Mouse (Mus musculus) forebrain, postnatal 0 days (tissue): ENCODE measurements around the gene Shh. TPM values are rescaled to one million over a fixed set of nuclear protein-coding genes. Genes with fewer than 3 reads are reported as not detected.

Source experiments
- ATAC-seq: fragments of 200-750 bp; cut with Nextera tagmentation; 2 replicates; pipeline ENCODE4 v1.8.0; 2017; ENCODE audit warnings: mild to moderate bottlenecking, moderate library complexity
- DNase-seq: peaks from one replicate; pipeline ENCODE4 v3.0.0-alpha.2; 2015
- H3K27ac ChIP-seq: fragments of 300-500 bp; sonication (generic); 2 replicates; pipeline ENCODE4 v1.5.1; 2014; ENCODE audit warnings: low read depth, mild to moderate bottlenecking, antibody characterized with exemption, low read length, moderate library complexity, mixed read lengths
- H3K27me3 ChIP-seq: fragments of 300-500 bp; sonication (generic); 2 replicates; pipeline ENCODE4 v1.6.1; 2014; ENCODE audit warnings: mild to moderate bottlenecking, low read length, mixed read lengths; ENCODE audit not compliant: insufficient read depth
- H3K36me3 ChIP-seq: fragments of 300-500 bp; sonication (generic); 2 replicates; pipeline ENCODE4 v1.6.1; 2014; ENCODE audit warnings: mild to moderate bottlenecking, moderate library complexity; ENCODE audit not compliant: insufficient read depth
- H3K4me1 ChIP-seq: fragments of 300-500 bp; sonication (generic); 2 replicates; pipeline ENCODE4 v1.6.1; 2014; ENCODE audit warnings: antibody characterized with exemption; ENCODE audit not compliant: insufficient read depth
- H3K4me2 ChIP-seq: fragments of 300-500 bp; sonication (generic); 2 replicates; pipeline ENCODE4 v1.6.1; 2014; ENCODE audit warnings: low read depth, mild to moderate bottlenecking, moderate library complexity
- H3K4me3 ChIP-seq: fragments of 300-500 bp; sonication (generic); 2 replicates; pipeline ENCODE4 v1.5.1; 2014; ENCODE audit warnings: low read depth, low read length, mixed read lengths
- H3K9ac ChIP-seq: fragments of 300-500 bp; sonication (generic); 2 replicates; pipeline ENCODE4 v1.6.1; 2014; ENCODE audit warnings: mild to moderate bottlenecking
- H3K9me3 ChIP-seq: fragments of 300-500 bp; sonication (generic); 2 replicates; pipeline ENCODE4 v1.6.1; 2016; ENCODE audit warnings: low read length
- CTCF ChIP-seq: sonication (generic); IDR thresholded peaks from 2 replicates; pipeline ENCODE4 v1.5.1; 2016; ENCODE audit warnings: antibody characterized with exemption, control low read depth, low read depth
- WGBS: fragments of 180-500 bp; shearing (Covaris S2); extraction: QIAGEN DNeasy Blood & Tissue Kit; methylation state at CpG from one replicate; pipeline ENCODE4 v1.1.7; 2014; 5-methylcytosine and 5-hydroxymethylcytosine counted together
- polyA plus RNA-seq: library from polyadenylated mRNA; unstranded; fragments of >200 nt; fragmentation: Nextera tagmentation; extraction: Ambion mirVana; gene quantifications from 2 replicates; pipeline ENCODE4 v1.2.1, GENCODE M21; 2015
- total RNA-seq: library from RNA; depleted of rRNA; stranded (reverse); fragments of >200 nt; gene quantifications from 2 replicates; pipeline ENCODE4 v1.2.3, GENCODE M21; 2014

The Shh gene
- total and polyA plus RNA-seq, 2 experiments from 2014 or later = 0.65 to 3.0 TPM

DNA sequence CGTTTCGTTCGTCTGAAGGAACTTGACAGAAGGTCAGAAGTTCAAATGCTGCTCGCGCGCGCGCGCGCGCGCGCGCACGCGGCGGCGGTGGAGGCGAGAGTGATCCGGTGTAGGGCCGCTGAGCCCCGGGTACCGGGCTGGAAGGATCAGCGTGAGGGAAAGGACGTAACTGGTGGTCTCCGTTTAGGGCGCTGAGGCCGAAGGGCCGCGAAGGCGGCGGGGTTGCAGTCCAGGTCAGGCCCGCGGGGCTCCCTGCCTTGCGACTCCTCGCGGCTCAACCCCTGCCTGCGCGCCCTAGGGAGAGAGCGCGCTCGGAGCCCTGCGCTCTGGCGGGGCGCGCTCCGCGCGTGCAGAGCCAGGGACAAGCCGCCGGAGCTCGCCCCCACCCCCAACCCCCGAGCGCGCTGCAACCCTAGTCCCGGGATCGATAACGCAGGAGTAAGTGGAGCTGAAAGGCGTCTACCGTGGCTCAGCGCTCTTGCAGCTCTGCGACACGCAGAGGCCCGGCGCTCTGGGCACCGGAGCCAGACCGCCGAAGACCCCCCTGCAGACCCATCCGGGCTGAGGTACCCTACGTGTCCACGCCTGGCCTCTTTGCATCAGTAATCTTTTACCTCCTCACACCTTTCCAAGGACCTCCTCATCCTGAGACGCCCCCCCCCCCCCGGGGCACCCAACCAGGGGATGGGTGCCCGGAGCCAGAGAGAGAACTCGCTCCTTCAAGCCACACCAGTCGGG lies 2.5 kb downstream of the Shh start:
- 1% methylated on average over 74 of the region's 76 CpGs for WGBS
- peaks cover 12% of the 10 kb centered on the region for H3K4me1 ChIP-seq
- H3K9ac ChIP-seq = peak overlapping the region; percentile 53
- TF ChIP-seq CTCF = no peak
- H3K9me3 ChIP-seq = no peaks in the 10 kb centered on the region
- DNase-seq (peak; percentile 51), ATAC-seq (peak; percentile 51)
- peak overlapping the region; percentile 91 for H3K4me2 ChIP-seq
- H3K27me3 ChIP-seq = peaks cover 88% of the 10 kb centered on the region
- no peaks in the 10 kb centered on the region for H3K36me3 ChIP-seq
- peak overlapping the region; percentile 55 for H3K4me3 ChIP-seq
- no peak overlapping the region for H3K27ac ChIP-seq

DNA sequence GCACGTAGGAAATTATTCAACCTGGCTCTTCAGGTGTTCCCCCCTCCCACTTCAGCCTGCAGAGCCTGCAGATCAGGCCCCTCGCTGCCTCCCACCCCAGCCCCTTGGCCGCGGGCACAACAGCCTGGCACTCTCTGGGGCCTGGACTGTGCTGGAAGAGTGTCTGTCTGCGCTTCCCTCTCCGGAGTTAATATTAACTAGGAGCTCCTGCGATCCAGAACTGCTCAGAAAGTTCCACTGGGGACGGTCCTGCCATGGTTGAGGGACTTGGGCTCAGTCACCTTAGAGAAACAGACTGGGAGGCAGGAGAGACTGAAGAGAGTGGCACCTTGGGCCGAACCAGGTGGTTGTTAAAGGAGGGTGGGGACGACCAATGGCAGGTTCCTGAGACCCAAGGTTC lies 3.4 kb downstream of the Shh start:
- WGBS = 6% methylated on average over 10 of the region's 10 CpGs
- H3K4me2 ChIP-seq = peak overlapping the region; percentile 91
- H3K4me1 ChIP-seq = peaks cover 12% of the 10 kb centered on the region
- peak overlapping the region; percentile 55 for H3K4me3 ChIP-seq
- peaks cover 89% of the 10 kb centered on the region for H3K27me3 ChIP-seq
- DNase-seq (no peak), ATAC-seq (no peak)
- H3K9ac ChIP-seq = no peak overlapping the region
- H3K27ac ChIP-seq = no peak overlapping the region
- H3K36me3 ChIP-seq = no peaks in the 10 kb centered on the region
- TF ChIP-seq CTCF = no peak
- H3K9me3 ChIP-seq = no peaks in the 10 kb centered on the region

- TF ChIP-seq CTCF = no peak
- no peak for ATAC-seq
- peak overlapping the region; percentile 48 for H3K4me2 ChIP-seq
- peak; percentile 52 for DNase-seq
- H3K4me3 ChIP-seq = peak overlapping the region; percentile 55
- peaks cover 89% of the 10 kb centered on the region for H3K27me3 ChIP-seq
- H3K9me3 ChIP-seq = no peaks in the 10 kb centered on the region
- peaks cover 15% of the 10 kb centered on the region for H3K4me1 ChIP-seq
- no peaks in the 10 kb centered on the region for H3K36me3 ChIP-seq
- 2% methylated on average over 33 of the region's 33 CpGs for WGBS
- no peak overlapping the region for H3K9ac ChIP-seq
- no peak overlapping the region for H3K27ac ChIP-seq
Observed at GRCm38 (mm10) chr5:28462741-28463590, 4.1 kb downstream of the Shh start.

- Histone ChIP-seq H3K9me3 (no peaks in the 10 kb centered on the region), H3K9ac (no peak overlapping the region), H3K4me3 (no peak overlapping the region), H3K27me3 (peaks cover 91% of the 10 kb centered on the region), H3K4me2 (no peak overlapping the region), H3K36me3 (no peaks in the 10 kb centered on the region), H3K4me1 (peaks cover 15% of the 10 kb centered on the region), H3K27ac (no peak overlapping the region)
- no peak for TF ChIP-seq CTCF
- WGBS = 15% methylated on average over 11 of the region's 11 CpGs
- no peak for DNase-seq
- no peak for ATAC-seq
Observed at GRCm38 (mm10) chr5:28461376-28461775, 5.7 kb downstream of the Shh start.

- ATAC-seq = no peak
- H3K36me3 ChIP-seq = no peaks in the 10 kb centered on the region
- no peak for DNase-seq
- 0 out of 2 replicates have a peak overlapping the region, but pooled peaks have one; percentile 2 for H3K4me3 ChIP-seq
- no peak overlapping the region for H3K27ac ChIP-seq
- H3K4me2 ChIP-seq = no peak overlapping the region
- H3K9ac ChIP-seq = no peak overlapping the region
- H3K9me3 ChIP-seq = no peaks in the 10 kb centered on the region
- H3K27me3 ChIP-seq = peaks cover 94% of the 10 kb centered on the region
- WGBS = 4% methylated on average over 17 of the region's 17 CpGs
- no peak for TF ChIP-seq CTCF
- H3K4me1 ChIP-seq = peaks cover 9% of the 10 kb centered on the region
Observed at GRCm38 (mm10) chr5:28460556-28461350, 6.3 kb downstream of the Shh start.

GRCm38 (mm10) chr5:28459456-28460225 lies 7.4 kb downstream of the Shh start:
- ATAC-seq (no peak; the same call in 1 of the 2 replicates), DNase-seq (no peak)
- Histone ChIP-seq H3K27ac (no peak overlapping the region), H3K36me3 (no peaks in the 10 kb centered on the region), H3K9me3 (no peaks in the 10 kb centered on the region), H3K9ac (no peak overlapping the region), H3K4me1 (peaks cover 6% of the 10 kb centered on the region), H3K4me3 (no peak overlapping the region; the same call in 1 of the 2 replicates), H3K27me3 (peaks cover 88% of the 10 kb centered on the region), H3K4me2 (0 out of 2 replicates have a peak overlapping the region, but pooled peaks have one; percentile 2)
- 5% methylated on average over 41 of the region's 41 CpGs for WGBS
- no peak for TF ChIP-seq CTCF
